Mouse (Mus musculus) midbrain, embryonic 15.5 days (tissue): ENCODE data around the gene Wbp11. TPM values are rescaled to one million over a fixed set of nuclear protein-coding genes. Genes with fewer than 3 reads are reported as not detected.

Experiments used
- ATAC-seq: fragments of 200-750 bp; cut with Nextera tagmentation; replicated peaks from 2 replicates; pipeline ENCODE4 v1.8.0; 2017; ENCODE audit warnings: moderate TSS enrichment
- H3K27ac ChIP-seq: fragments of 300-500 bp; sonication (generic); 2 replicates; pipeline ENCODE4 v1.5.1; 2015; ENCODE audit warnings: mild to moderate bottlenecking, inconsistent platforms
- H3K27me3 ChIP-seq: fragments of 300-500 bp; sonication (generic); replicated peaks from 2 replicates; pipeline ENCODE4 v1.6.1; 2015; ENCODE audit warnings: inconsistent platforms
- H3K36me3 ChIP-seq: fragments of 300-500 bp; sonication (generic); replicated peaks from 2 replicates; pipeline ENCODE4 v1.6.1; 2015; ENCODE audit warnings: inconsistent platforms
- H3K4me1 ChIP-seq: fragments of 300-500 bp; sonication (generic); 2 replicates; pipeline ENCODE4 v1.6.1; 2015; ENCODE audit warnings: inconsistent platforms
- H3K4me2 ChIP-seq: fragments of 300-500 bp; sonication (generic); 2 replicates; pipeline ENCODE4 v1.6.1; 2015; ENCODE audit warnings: inconsistent platforms, mild to moderate bottlenecking, moderate library complexity
- H3K4me3 ChIP-seq: fragments of 300-500 bp; sonication (generic); 2 replicates; pipeline ENCODE4 v1.5.1; 2015; ENCODE audit warnings: mild to moderate bottlenecking, inconsistent platforms
- H3K9ac ChIP-seq: fragments of 300-500 bp; sonication (generic); 2 replicates; pipeline ENCODE4 v1.6.1; 2015; ENCODE audit warnings: mild to moderate bottlenecking, inconsistent platforms
- H3K9me3 ChIP-seq: fragments of 300-500 bp; sonication (generic); 2 replicates; pipeline ENCODE4 v1.6.1; 2016; ENCODE audit warnings: inconsistent platforms
- WGBS: fragments of 180-500 bp; shearing (Covaris S2); methylation state at CpG from one replicate; pipeline ENCODE4 v1.1.7; 2015; ENCODE audit warnings: mixed read lengths; 5-methylcytosine and 5-hydroxymethylcytosine counted together
- polyA plus RNA-seq: library from polyadenylated mRNA; unstranded; fragments of >200 nt; fragmentation: Nextera tagmentation; extraction: Ambion mirVana; gene quantifications from 2 replicates; pipeline ENCODE4 v1.2.1, GENCODE M21; 2015

Wbp11 gene
- polyA plus RNA-seq, result 74.2 and 79.3 TPM in 2 replicates

- Histone ChIP-seq H3K36me3 (peaks cover 11% of the 10 kb centered on the region; the same call in 1 of the 2 replicates), H3K9me3 (no peaks in the 10 kb centered on the region), H3K4me3 (peak within 1 kb of the TSS; percentile 85), H3K27me3 (peaks cover 13% of the 10 kb centered on the region), H3K27ac (peak within 1 kb of the TSS; percentile 92), H3K9ac (peak within 1 kb of the TSS; percentile 92), H3K4me2 (peak within 1 kb of the TSS; percentile 67), H3K4me1 (peaks cover 12% of the 10 kb centered on the region)
- peak; percentile 100 for ATAC-seq
- WGBS, result under 1% methylated on average over 45 of the region's 45 CpGs
These were observed at the start of gene Wbp11 for GRCm38 (mm10) chr6:136827881-136828561. Gene Wbp11 (minus strand): TSS chr6:136828233.

GRCm38 (mm10) chr6:136875670-136876069 lies 47.6 kb upstream of the Wbp11 start, which contains the start of gene Mgp:
Gene Mgp (minus strand): TSS chr6:136875823.
- Histone ChIP-seq H3K9ac (no peak within 1 kb of the TSS), H3K36me3 (no peaks in the 10 kb centered on the region), H3K27ac (no peak within 1 kb of the TSS), H3K9me3 (no peaks in the 10 kb centered on the region), H3K4me2 (no peak within 1 kb of the TSS), H3K4me1 (no peaks in the 10 kb centered on the region; the same call in 1 of the 2 replicates), H3K27me3 (no peaks in the 10 kb centered on the region), H3K4me3 (no peak within 1 kb of the TSS)
- ATAC-seq, result no peak
- 57% methylated on average over 9 of the region's 9 CpGs for WGBS

- Histone ChIP-seq H3K4me3 (no peak overlapping the region), H3K27me3 (no peaks in the 10 kb centered on the region), H3K27ac (no peak overlapping the region), H3K9ac (no peak overlapping the region), H3K36me3 (no peaks in the 10 kb centered on the region), H3K9me3 (no peaks in the 10 kb centered on the region), H3K4me1 (no peaks in the 10 kb centered on the region; the same call in 1 of the 2 replicates), H3K4me2 (no peak overlapping the region)
- WGBS, result 42% methylated on average over 8 of the region's 8 CpGs
- no peak for ATAC-seq
These were observed 46.6 kb upstream of the Wbp11 start for GRCm38 (mm10) chr6:136874599-136874998.

- Histone ChIP-seq H3K9ac (no peak overlapping the region), H3K27me3 (no peaks in the 10 kb centered on the region), H3K4me2 (no peak overlapping the region), H3K4me1 (no peaks in the 10 kb centered on the region), H3K4me3 (no peak overlapping the region), H3K9me3 (no peaks in the 10 kb centered on the region), H3K36me3 (no peaks in the 10 kb centered on the region), H3K27ac (no peak overlapping the region)
- 85% methylated on average over 5 of the region's 5 CpGs for WGBS
- no peak for ATAC-seq
These were observed 40.9 kb upstream of the Wbp11 start for GRCm38 (mm10) chr6:136868921-136869320.

GRCm38 (mm10) chr6:136866150-136866549 lies 38.1 kb upstream of the Wbp11 start:
- Histone ChIP-seq H3K36me3 (no peaks in the 10 kb centered on the region), H3K27me3 (no peaks in the 10 kb centered on the region), H3K27ac (no peak overlapping the region), H3K9me3 (no peaks in the 10 kb centered on the region), H3K4me3 (no peak overlapping the region), H3K4me1 (no peaks in the 10 kb centered on the region), H3K4me2 (no peak overlapping the region), H3K9ac (no peak overlapping the region)
- WGBS, result 83% methylated on average over 4 of the region's 4 CpGs
- ATAC-seq, result no peak

- Histone ChIP-seq H3K4me1 (no peaks in the 10 kb centered on the region), H3K4me2 (no peak overlapping the region), H3K9ac (no peak overlapping the region), H3K27ac (no peak overlapping the region), H3K9me3 (no peaks in the 10 kb centered on the region), H3K36me3 (no peaks in the 10 kb centered on the region), H3K27me3 (no peaks in the 10 kb centered on the region), H3K4me3 (no peak overlapping the region)
- 92% methylated on average over 5 of the region's 5 CpGs for WGBS
- no peak for ATAC-seq
These were observed 37.3 kb upstream of the Wbp11 start for GRCm38 (mm10) chr6:136865360-136865759.

GRCm38 (mm10) chr6:136861020-136861419 lies 33.0 kb upstream of the Wbp11 start:
- ATAC-seq, result peak; percentile 43; the same call in 1 of the 2 replicates
- 49% methylated on average over 9 of the region's 9 CpGs for WGBS
- Histone ChIP-seq H3K4me1 (no peaks in the 10 kb centered on the region), H3K9me3 (no peaks in the 10 kb centered on the region), H3K4me3 (no peak overlapping the region), H3K27ac (no peak overlapping the region), H3K4me2 (no peak overlapping the region), H3K27me3 (no peaks in the 10 kb centered on the region), H3K9ac (no peak overlapping the region), H3K36me3 (no peaks in the 10 kb centered on the region)

GRCm38 (mm10) chr6:136858420-136858819 lies 30.4 kb upstream of the Wbp11 start:
- no peak overlapping the region for H3K4me2 ChIP-seq
- WGBS, result 82% methylated on average over 8 of the region's 8 CpGs

GRCm38 (mm10) chr6:136857873-136858260 lies 29.8 kb upstream of the Wbp11 start:
- H3K9me3 ChIP-seq, result no peaks in the 10 kb centered on the region
- peaks cover under 1% of the 10 kb centered on the region; the same call in 1 of the 2 replicates for H3K4me1 ChIP-seq
- H3K4me2 ChIP-seq, result no peak overlapping the region
- H3K36me3 ChIP-seq, result no peaks in the 10 kb centered on the region
- ATAC-seq, result no peak
- H3K9ac ChIP-seq, result no peak overlapping the region
- no peak overlapping the region for H3K27ac ChIP-seq
- no peaks in the 10 kb centered on the region for H3K27me3 ChIP-seq
- 67% methylated on average over 11 of the region's 11 CpGs for WGBS
- no peak overlapping the region for H3K4me3 ChIP-seq

More at GRCm38 (mm10) chr6:136858420-136858819, 30.4 kb upstream of the Wbp11 start:
- Histone ChIP-seq H3K36me3 (no peaks in the 10 kb centered on the region), H3K9ac (no peak overlapping the region), H3K27ac (no peak overlapping the region), H3K4me1 (no peaks in the 10 kb centered on the region), H3K9me3 (no peaks in the 10 kb centered on the region), H3K4me3 (no peak overlapping the region), H3K27me3 (no peaks in the 10 kb centered on the region)
- no peak for ATAC-seq

- H3K9ac ChIP-seq, result no peak within 1 kb of the TSS
- H3K27me3 ChIP-seq, result no peaks in the 10 kb centered on the region
- ATAC-seq, result no peak
- no peak within 1 kb of the TSS for H3K4me3 ChIP-seq
- H3K9me3 ChIP-seq, result no peaks in the 10 kb centered on the region
- no peaks in the 10 kb centered on the region for H3K36me3 ChIP-seq
- 75% methylated on average over 18 of the region's 18 CpGs for WGBS
- no peak within 1 kb of the TSS for H3K27ac ChIP-seq
- H3K4me2 ChIP-seq, result no peak within 1 kb of the TSS
- H3K4me1 ChIP-seq, result peaks cover 3% of the 10 kb centered on the region; the same call in 1 of the 2 replicates
These were observed 29.3 kb upstream of the Wbp11 start, which contains the start of gene Art4 for GRCm38 (mm10) chr6:136857186-136857872. Gene Art4 (minus strand): TSS chr6:136857733.

- no peak overlapping the region for H3K4me2 ChIP-seq
These were observed 28.1 kb upstream of the Wbp11 start for GRCm38 (mm10) chr6:136856071-136856636.

GRCm38 (mm10) chr6:136855183-136855582 lies 27.1 kb upstream of the Wbp11 start:
- Histone ChIP-seq H3K9me3 (no peaks in the 10 kb centered on the region), H3K36me3 (no peaks in the 10 kb centered on the region), H3K27me3 (no peaks in the 10 kb centered on the region), H3K9ac (no peak overlapping the region), H3K4me1 (peaks cover 3% of the 10 kb centered on the region; the same call in 1 of the 2 replicates), H3K4me3 (no peak overlapping the region), H3K27ac (no peak overlapping the region), H3K4me2 (no peak overlapping the region)
- whole genome bisulfite sequencing, result 78% methylated on average over 2 of the region's 2 CpGs
- ATAC-seq, result no peak

More at GRCm38 (mm10) chr6:136856071-136856636, 28.1 kb upstream of the Wbp11 start:
- peaks cover 3% of the 10 kb centered on the region; the same call in 1 of the 2 replicates for H3K4me1 ChIP-seq
- no peaks in the 10 kb centered on the region for H3K9me3 ChIP-seq
- H3K27me3 ChIP-seq, result no peaks in the 10 kb centered on the region
- H3K4me3 ChIP-seq, result no peak overlapping the region
- H3K9ac ChIP-seq, result no peak overlapping the region
- no peak overlapping the region for H3K27ac ChIP-seq
- WGBS, result 75% methylated on average over 14 of the region's 14 CpGs
- no peak for ATAC-seq
- no peaks in the 10 kb centered on the region for H3K36me3 ChIP-seq
